Mouse (Mus musculus): ENCODE data around the gene Exosc5. TPM values are rescaled to one million over a fixed set of nuclear protein-coding genes. Genes with fewer than 3 reads are reported as not detected.

Gene Exosc5
- polyA plus RNA-seq, 1 experiment from 2014 or later = 44.2 TPM

GRCm38 (mm10) chr7:25683474-25684180 is 24.7 kb downstream of the Exosc5 start:
- no peak overlapping the region for H3K27ac ChIP-seq
- H3K27me3 ChIP-seq = peaks cover 46% of the 10 kb centered on the region
- peaks cover 6% of the 10 kb centered on the region; the same call in 1 of the 2 replicates for H3K36me3 ChIP-seq
- no peak overlapping the region for H3K4me2 ChIP-seq (replicated peaks)
- H3K9ac ChIP-seq (replicated peaks) = no peak overlapping the region
- no peaks in the 10 kb centered on the region for H3K9me3 ChIP-seq
- H3K4me1 ChIP-seq (replicated peaks) = peaks cover 49% of the 10 kb centered on the region
- ATAC-seq = no peak
- 79% methylated on average over 7 of the region's 7 CpGs for WGBS
- no peak overlapping the region for H3K4me3 ChIP-seq (replicated peaks)

- Histone ChIP-seq H3K27me3 (peaks cover 50% of the 10 kb centered on the region), H3K27ac (no peak overlapping the region), H3K4me3 (replicated peaks) (no peak overlapping the region), H3K9ac (replicated peaks) (no peak overlapping the region), H3K9me3 (no peaks in the 10 kb centered on the region), H3K4me2 (replicated peaks) (no peak overlapping the region), H3K4me1 (replicated peaks) (peaks cover 58% of the 10 kb centered on the region), H3K36me3 (peaks cover 6% of the 10 kb centered on the region; the same call in 1 of the 2 replicates)
- no peak for ATAC-seq
- 87% methylated on average over 6 of the region's 6 CpGs for WGBS
Observed at GRCm38 (mm10) chr7:25684659-25685058, 25.7 kb downstream of the Exosc5 start.

GRCm38 (mm10) chr7:25685926-25686470 is 27.0 kb downstream of the Exosc5 start:
- no peak for ATAC-seq
- peak overlapping the region; percentile 62; the same call in 1 of the 2 replicates for H3K4me2 ChIP-seq (replicated peaks)
- peaks cover 64% of the 10 kb centered on the region for H3K27me3 ChIP-seq
- no peak overlapping the region for H3K4me3 ChIP-seq (replicated peaks)
- peaks cover 6% of the 10 kb centered on the region; the same call in 1 of the 2 replicates for H3K36me3 ChIP-seq
- 0 out of 2 replicates have a peak overlapping the region, but pooled peaks have one; percentile 6 for H3K9ac ChIP-seq (replicated peaks)
- WGBS = 72% methylated on average over 21 of the region's 21 CpGs
- H3K4me1 ChIP-seq (replicated peaks) = peaks cover 50% of the 10 kb centered on the region
- no peak overlapping the region for H3K27ac ChIP-seq
- H3K9me3 ChIP-seq = no peaks in the 10 kb centered on the region

GRCm38 (mm10) chr7:25686680-25687531 is 27.9 kb downstream of the Exosc5 start, which contains the start of gene Tgfb1:
Gene Tgfb1 (plus strand): TSS chr7:25687002.
- peaks cover 6% of the 10 kb centered on the region; the same call in 1 of the 2 replicates for H3K36me3 ChIP-seq
- H3K27ac ChIP-seq = no peak within 1 kb of the TSS
- peaks cover 41% of the 10 kb centered on the region for H3K4me1 ChIP-seq (replicated peaks)
- peak; percentile 29; the same call in 1 of the 2 replicates for ATAC-seq
- H3K27me3 ChIP-seq = peaks cover 70% of the 10 kb centered on the region
- peak within 1 kb of the TSS; percentile 62 for H3K4me2 ChIP-seq (replicated peaks)
- no peaks in the 10 kb centered on the region for H3K9me3 ChIP-seq
- H3K9ac ChIP-seq (replicated peaks) = peak within 1 kb of the TSS; percentile 32
- H3K4me3 ChIP-seq (replicated peaks) = peak within 1 kb of the TSS; percentile 43
- WGBS = under 1% methylated on average over 63 of the region's 69 CpGs

GRCm38 (mm10) chr7:25687811-25688401 is 28.9 kb downstream of the Exosc5 start:
- peak overlapping the region; percentile 62 for H3K4me2 ChIP-seq (replicated peaks)
- H3K4me3 ChIP-seq (replicated peaks) = peak overlapping the region; percentile 43
- no peak for ATAC-seq
- peaks cover 80% of the 10 kb centered on the region for H3K27me3 ChIP-seq
- H3K27ac ChIP-seq = no peak overlapping the region
- no peaks in the 10 kb centered on the region for H3K9me3 ChIP-seq
- peak overlapping the region; percentile 24 for H3K9ac ChIP-seq (replicated peaks)
- WGBS = under 1% methylated on average over 47 of the region's 47 CpGs
- H3K4me1 ChIP-seq (replicated peaks) = peaks cover 37% of the 10 kb centered on the region
- peaks cover 3% of the 10 kb centered on the region; the same call in 1 of the 2 replicates for H3K36me3 ChIP-seq

GRCm38 (mm10) chr7:25688810-25689586 is 30.0 kb downstream of the Exosc5 start:
- peak overlapping the region; percentile 62 for H3K4me2 ChIP-seq (replicated peaks)
- peaks cover 81% of the 10 kb centered on the region for H3K27me3 ChIP-seq
- no peaks in the 10 kb centered on the region for H3K9me3 ChIP-seq
- no peak overlapping the region for H3K27ac ChIP-seq
- H3K36me3 ChIP-seq = no peaks in the 10 kb centered on the region
- peak overlapping the region; percentile 43 for H3K4me3 ChIP-seq (replicated peaks)
- WGBS = 1% methylated on average over 51 of the region's 52 CpGs
- peaks cover 40% of the 10 kb centered on the region for H3K4me1 ChIP-seq (replicated peaks)
- 0 out of 2 replicates have a peak, but pooled peaks have one; percentile 22 for ATAC-seq
- peak overlapping the region; percentile 37; the same call in 1 of the 2 replicates for H3K9ac ChIP-seq (replicated peaks)

- no peak for ATAC-seq
- no peaks in the 10 kb centered on the region for H3K36me3 ChIP-seq
- H3K9ac ChIP-seq (replicated peaks) = no peak overlapping the region
- no peaks in the 10 kb centered on the region for H3K9me3 ChIP-seq
- no peak overlapping the region for H3K27ac ChIP-seq
- peaks cover 81% of the 10 kb centered on the region for H3K27me3 ChIP-seq
- peak overlapping the region; percentile 43 for H3K4me3 ChIP-seq (replicated peaks)
- WGBS = 14% methylated on average over 12 of the region's 12 CpGs
- H3K4me2 ChIP-seq (replicated peaks) = peak overlapping the region; percentile 62
- H3K4me1 ChIP-seq (replicated peaks) = peaks cover 40% of the 10 kb centered on the region
Observed at GRCm38 (mm10) chr7:25689603-25690021, 30.6 kb downstream of the Exosc5 start.

- no peaks in the 10 kb centered on the region for H3K36me3 ChIP-seq
- no peak overlapping the region for H3K27ac ChIP-seq
- peaks cover 40% of the 10 kb centered on the region for H3K4me1 ChIP-seq (replicated peaks)
- H3K4me3 ChIP-seq (replicated peaks) = 0 out of 2 replicates have a peak overlapping the region, but pooled peaks have one; percentile 43
- 32% methylated on average over 5 of the region's 5 CpGs for WGBS
- H3K4me2 ChIP-seq (replicated peaks) = peak overlapping the region; percentile 62; the same call in 1 of the 2 replicates
- no peaks in the 10 kb centered on the region for H3K9me3 ChIP-seq
- H3K9ac ChIP-seq (replicated peaks) = no peak overlapping the region
- peaks cover 77% of the 10 kb centered on the region for H3K27me3 ChIP-seq
- no peak for ATAC-seq
Observed at GRCm38 (mm10) chr7:25690051-25690450, 31.1 kb downstream of the Exosc5 start.

GRCm38 (mm10) chr7:25694104-25694503 is 35.1 kb downstream of the Exosc5 start:
- Histone ChIP-seq H3K4me1 (replicated peaks) (peaks cover 7% of the 10 kb centered on the region), H3K36me3 (no peaks in the 10 kb centered on the region), H3K27me3 (peaks cover 40% of the 10 kb centered on the region), H3K27ac (no peak overlapping the region), H3K9me3 (no peaks in the 10 kb centered on the region), H3K4me3 (replicated peaks) (no peak overlapping the region), H3K4me2 (replicated peaks) (no peak overlapping the region), H3K9ac (replicated peaks) (no peak overlapping the region)
- ATAC-seq = peak; percentile 18; the same call in 1 of the 2 replicates
- WGBS = 38% methylated on average over 8 of the region's 8 CpGs

GRCm38 (mm10) chr7:25699851-25700250 is 40.9 kb downstream of the Exosc5 start:
- Histone ChIP-seq H3K9me3 (no peaks in the 10 kb centered on the region), H3K4me3 (replicated peaks) (no peak overlapping the region), H3K27ac (no peak overlapping the region), H3K27me3 (peaks cover 13% of the 10 kb centered on the region), H3K36me3 (no peaks in the 10 kb centered on the region), H3K4me2 (replicated peaks) (no peak overlapping the region), H3K4me1 (replicated peaks) (peaks cover 11% of the 10 kb centered on the region), H3K9ac (replicated peaks) (no peak overlapping the region)
- 54% methylated on average over 13 of the region's 13 CpGs for WGBS
- no peak for ATAC-seq

- Histone ChIP-seq H3K36me3 (no peaks in the 10 kb centered on the region), H3K27me3 (peaks cover 19% of the 10 kb centered on the region), H3K9me3 (no peaks in the 10 kb centered on the region), H3K4me1 (replicated peaks) (peaks cover 15% of the 10 kb centered on the region), H3K4me3 (replicated peaks) (no peak overlapping the region), H3K27ac (no peak overlapping the region), H3K9ac (replicated peaks) (no peak overlapping the region), H3K4me2 (replicated peaks) (no peak overlapping the region)
- WGBS = 75% methylated on average over 12 of the region's 12 CpGs
- no peak for ATAC-seq
Observed at GRCm38 (mm10) chr7:25700732-25701131, 41.8 kb downstream of the Exosc5 start.
